Mouse (Mus musculus): Measurements from ENCODE around the gene Kcna2.

DNA sequence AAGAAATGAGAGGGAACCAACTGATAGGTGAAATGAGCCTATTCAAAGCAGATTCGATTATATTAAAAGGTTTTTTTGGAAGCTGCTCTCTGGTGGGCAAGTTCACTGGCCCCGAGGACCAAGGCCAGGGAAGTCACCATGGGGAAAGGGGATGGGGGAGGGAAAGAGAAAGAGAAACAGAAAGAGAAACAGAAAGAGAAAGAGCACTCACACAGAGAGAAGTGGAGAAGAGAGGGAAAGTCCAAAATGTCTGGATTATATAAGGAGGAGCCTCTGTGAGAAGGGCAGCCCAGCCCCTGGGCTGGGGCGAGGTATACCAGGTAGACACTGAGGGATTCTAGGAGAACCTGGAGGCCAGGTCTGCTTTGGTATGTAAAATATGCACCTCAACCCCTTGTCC is 33.5 kb downstream of the Kcna2 start:
- TF ChIP-seq CTCF (IDR thresholded peaks at IDR 0.05; ENCODE audit: control insufficient read depth, insufficient read depth, low read length) (no peak), POLR2A (IDR thresholded peaks at IDR 0.05; ENCODE audit: borderline replicate concordance, control insufficient read depth, low read depth, low read length) (no peak)
